Mouse (Mus musculus) CD8-positive naive resting alpha-beta T cell, adult 2 months (primary cell): ENCODE results near the gene Tob2.

Source experiments
- DNase-seq, 2 experiments: peaks; one replicate each; pipeline ENCODE4 v3.0.0; 2022; ENCODE audit warnings: low read depth in 2 of 2, low spot score in 2 of 2

Gene Tob2

DNA sequence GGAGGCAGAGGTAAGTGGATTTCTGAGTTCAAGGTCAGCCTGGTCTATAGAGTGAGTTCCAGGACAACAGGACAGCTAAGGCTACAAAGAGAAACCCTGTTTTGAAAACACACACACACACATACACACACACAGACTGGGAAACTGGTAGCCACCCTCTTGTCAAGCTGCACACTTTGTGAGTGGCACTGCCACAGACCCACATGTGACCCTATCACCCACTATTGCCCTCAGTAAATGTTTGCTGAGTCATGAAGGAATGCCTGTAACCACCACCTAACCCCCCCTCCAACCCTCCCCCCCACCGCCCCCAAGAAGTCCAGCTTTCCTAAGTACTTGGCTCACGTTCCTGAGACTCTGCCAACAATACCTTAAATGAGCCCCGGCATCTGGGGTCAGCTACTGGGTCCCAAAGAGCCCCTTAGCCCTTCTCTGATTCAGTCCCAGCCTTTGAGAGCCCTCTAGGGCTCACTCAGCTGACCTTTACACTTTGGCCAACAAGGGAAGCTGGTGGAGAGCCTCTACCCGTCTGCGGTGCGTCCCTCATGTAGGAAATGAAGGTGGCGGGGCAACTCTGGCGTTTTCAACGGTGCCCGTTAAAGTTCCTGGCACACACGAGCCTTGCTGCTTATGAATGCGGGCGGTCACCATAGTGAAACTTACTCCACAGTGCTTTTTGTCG, 19.9 kb downstream of the Tob2 start:
- no peak for DNase-seq

DNA sequence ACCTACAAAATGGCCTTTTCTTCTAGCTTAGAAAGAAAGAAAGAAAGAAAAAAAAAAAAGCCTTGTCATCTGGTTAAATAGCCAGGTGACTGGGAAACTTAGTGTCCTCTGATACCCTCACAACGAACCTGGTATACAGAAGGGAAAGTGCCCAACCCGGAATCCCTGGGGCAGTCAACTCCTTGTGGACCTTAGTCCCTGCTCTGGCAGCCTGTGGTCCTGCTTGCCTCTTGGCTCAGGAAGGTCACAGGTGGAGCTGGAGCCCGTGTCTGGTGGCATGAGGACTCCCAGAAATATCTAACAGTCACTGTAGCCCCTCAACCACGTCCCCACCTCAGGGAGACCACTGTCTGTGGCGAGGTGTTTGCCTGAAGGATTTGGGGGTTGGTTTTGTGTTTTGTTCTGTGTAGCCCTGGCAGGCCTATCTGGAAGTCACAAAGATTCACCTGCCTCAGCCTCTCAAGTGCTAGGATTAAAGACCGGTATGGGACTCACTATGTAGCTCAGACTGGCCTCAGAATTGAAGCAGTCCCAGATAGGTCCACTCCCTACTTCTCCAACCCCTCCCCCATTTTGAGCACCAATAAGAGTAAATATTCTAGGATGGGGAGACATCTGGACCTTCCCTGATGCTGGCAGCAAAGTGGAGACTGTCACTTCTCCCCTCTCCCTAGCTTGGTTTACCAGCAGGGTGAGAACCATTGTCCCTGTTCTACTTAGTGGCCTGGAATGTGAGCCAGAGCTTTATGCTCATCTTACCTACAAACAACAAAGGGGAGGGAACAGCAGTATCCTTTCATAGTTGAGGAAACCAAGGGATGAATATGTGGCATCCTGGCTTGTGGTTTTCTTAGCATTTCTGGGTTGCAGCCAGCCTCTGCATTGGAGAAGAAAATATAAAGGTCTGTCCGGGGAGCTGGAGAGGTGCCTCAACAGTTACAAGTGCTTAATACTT, 21.4 kb downstream of the Tob2 start:
- no peak for DNase-seq

DNA sequence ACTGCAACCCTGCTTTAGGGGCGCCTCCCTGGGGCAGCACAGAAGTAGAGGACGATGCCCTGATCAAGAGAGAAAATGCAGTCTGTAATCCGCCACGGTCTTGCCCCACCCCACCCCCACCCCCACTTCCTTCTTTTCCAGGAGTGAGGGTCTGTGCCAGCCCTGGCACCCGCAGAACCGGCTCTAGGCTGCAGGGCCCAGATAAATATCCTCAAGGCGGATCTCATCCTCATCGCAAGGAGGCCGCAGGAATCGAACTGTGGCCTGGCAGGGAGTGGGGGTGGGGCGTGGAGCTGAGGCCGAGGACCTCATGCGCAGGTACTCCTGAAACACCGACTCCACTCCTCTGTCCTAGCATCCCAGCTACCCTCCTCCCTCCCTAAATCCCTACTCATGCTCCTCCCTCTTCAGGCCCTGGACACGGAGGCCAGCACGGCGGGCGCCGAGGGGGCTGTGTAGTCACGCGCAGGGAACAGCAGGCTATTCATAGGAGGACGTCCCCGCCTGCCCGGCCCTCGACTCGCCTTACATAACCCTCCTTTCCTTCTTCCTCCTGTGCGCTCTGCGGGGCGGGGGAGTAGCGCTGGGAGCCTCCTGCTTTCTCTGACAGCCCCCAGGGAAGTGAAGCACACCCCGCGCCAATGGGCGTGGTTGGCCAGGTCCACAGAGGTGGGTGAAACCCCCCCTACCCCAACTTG, 22.3 kb downstream of the Tob2 start:
- DNase-seq = no peak

DNA sequence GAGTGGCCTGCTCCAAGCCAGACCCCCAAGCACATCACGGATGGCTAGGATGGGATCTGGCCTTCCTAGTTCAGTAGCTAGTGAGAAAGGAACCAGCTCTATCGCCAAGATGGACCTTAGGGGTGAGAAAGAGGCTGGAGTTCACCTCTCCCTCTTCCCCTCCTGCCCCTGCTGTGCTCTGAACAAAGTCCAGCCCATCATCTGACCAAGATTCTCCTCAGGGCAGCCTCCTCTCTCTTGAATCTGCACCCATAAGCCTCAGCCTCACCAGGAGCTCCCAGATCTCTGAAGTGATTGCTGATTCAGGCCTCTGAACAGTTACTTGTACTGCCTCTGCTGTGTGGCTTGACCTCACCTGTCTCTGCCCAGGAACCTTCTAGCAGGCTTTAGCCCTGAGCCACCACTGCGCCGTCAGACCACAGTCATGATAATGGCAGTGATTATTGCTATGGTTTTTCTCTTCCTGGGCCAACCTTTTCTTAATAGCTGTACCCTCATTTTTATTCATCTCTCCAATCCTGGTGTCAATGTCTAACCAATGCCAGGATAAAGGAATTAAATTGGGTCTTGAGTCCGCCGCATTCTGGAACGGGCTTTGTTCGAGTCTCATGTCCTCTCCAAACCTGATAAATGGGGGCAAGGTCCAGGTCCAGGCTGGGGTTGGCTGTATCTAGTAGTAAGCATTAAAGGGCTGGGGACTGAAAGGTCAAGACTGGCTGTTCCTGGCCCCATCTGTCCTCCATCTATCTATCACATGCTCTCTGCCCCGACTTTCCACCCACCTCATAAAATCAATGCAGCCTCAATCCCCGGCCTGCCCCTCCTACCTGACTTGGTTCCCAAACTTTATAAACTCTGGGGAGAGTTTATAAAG, 23.4 kb downstream of the Tob2 start:
- DNase-seq = no peak

DNA sequence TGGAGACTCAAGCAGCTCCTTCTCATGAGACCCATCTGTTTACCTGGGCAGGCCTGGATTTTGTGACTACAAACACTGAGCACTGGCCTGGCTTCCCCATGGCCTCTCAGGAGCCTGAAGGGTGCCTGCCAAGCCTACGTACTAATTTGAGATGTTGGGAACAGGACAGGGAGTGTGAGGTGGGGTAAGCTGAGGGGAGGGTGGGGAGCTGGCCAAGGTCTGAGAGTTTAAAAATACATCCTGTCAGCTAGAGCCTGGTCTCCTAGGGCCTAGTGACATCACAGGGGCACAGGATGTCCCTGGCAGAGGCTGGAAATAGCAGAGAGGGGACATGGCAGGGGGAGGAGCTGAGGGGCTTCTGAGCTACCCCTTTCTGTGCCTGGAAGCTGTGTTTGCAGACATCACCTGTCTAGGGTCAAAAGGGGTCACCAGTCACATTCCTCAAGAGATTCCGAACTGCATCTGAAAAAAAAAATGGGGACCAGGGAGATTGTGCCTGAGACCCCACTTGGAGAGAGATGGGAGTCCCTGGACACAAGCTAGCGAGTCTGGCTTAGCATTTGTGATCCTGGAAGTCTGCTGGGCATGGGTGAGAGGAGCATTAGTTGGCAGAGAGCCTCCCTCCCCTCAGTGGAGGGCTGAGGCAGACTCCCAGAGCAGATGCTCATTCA, 24.3 kb downstream of the Tob2 start:
- DNase-seq = no peak

DNA sequence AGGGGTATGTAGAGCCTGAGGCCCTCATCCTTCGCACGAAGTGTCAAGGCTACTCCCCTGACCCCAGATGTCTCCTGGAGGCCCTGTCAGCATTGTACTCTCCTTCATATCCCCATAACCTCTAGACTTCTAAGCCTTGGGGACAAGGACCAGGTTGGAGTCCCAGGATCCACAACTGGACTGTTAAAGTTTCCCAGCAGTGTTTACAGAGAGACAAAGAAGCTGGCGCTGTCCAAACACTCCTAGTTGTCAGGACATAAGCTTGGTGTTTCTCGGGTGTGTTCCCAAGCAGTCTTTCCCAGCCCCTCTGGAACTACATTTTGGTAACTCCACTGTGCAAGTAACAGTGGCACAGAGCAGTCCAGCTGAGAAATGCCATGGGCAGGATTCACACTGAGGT, 25.1 kb downstream of the Tob2 start:
- no peak for DNase-seq

DNA sequence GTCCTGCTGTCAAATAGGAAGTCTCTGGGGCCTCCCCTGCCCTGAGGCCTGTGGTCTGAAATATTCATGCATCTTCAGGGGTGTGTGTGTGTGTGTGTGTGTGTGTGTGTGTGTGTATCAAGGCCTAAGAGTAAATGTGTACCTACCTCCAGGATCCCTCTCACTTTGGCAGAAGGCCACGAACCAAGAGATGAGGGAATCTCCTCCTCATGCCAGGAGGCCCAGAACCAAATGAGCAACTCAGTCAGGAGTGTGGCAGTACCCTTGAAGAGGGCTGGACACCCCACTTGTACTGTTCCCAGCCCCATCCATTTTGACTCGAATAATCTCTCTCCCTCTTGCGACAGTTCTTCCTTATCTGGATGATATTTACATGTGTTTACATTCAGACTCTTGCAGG, 26.4 kb downstream of the Tob2 start:
- no peak for DNase-seq

DNA sequence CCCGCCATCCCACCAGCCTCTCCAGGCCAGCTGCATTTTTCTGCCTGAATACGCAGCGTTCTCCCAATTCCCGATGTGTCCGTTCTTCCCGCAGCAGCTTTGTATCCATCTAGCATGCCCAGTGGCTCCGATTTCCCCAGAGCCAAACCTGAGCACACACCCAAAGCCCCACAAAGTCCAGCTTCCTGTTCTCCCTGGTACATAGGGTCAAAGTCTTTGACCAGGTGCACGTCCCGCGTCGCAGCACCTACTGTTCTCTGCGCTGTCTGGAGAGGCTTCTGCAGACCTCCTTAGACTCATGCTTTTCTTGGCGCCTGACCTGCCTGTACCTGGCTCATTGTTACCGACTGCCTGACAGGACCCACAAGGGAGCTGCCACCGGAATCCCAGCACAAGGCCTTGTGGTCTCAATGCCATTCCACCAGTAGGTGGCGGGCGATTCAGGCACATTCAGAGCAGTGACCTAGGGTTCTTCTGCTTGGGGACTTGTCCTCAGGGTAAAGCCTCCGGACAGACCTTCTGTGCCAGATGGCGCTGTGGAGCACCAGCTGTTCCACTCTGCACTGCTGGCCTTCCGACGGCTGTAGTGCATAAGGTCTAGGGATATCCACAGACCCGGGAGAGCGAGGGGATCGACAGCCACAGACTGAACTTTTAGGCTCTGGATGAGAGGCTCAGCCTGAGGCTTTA, 27.3 kb downstream of the Tob2 start:
- peak; percentile 72 to 84 for DNase-seq

DNA sequence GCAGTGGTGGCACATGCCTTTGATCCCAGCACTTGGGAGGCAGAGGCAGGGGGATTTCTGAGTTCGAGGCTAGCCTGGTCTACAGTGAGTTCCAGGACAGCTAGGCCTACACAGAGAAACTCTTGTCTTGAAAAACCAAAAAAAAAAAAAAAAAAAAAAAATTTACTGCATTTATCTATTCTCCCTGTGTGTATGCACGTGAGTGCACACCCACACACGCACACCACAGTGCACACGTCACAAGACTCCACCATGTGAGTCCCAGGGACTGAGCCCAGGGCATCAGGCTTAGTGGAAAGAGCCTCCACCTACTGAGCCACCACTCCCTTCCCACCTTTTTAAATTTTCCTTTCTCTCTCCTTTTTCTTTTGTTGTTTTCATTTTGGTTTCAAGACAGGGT, 28.1 kb downstream of the Tob2 start:
- DNase-seq = no peak

DNA sequence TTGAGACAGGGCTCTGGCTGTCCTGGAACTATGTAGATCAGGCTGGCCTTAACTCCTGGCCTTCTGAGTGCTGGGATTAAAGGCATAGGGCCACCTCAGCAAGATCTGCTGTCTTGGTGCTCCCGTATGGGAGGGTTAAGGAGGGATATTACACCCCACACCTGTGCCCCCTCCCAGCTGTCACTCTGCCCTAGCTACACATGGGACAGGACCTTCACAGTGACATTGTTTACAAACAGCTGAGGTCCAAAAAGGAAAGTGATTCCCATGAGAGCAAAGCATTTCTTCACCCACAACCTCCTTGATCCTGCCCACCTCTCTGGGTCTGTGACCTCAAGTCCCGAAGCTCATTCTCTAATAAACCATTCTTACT, 29.4 kb downstream of the Tob2 start:
- no peak for DNase-seq

DNA sequence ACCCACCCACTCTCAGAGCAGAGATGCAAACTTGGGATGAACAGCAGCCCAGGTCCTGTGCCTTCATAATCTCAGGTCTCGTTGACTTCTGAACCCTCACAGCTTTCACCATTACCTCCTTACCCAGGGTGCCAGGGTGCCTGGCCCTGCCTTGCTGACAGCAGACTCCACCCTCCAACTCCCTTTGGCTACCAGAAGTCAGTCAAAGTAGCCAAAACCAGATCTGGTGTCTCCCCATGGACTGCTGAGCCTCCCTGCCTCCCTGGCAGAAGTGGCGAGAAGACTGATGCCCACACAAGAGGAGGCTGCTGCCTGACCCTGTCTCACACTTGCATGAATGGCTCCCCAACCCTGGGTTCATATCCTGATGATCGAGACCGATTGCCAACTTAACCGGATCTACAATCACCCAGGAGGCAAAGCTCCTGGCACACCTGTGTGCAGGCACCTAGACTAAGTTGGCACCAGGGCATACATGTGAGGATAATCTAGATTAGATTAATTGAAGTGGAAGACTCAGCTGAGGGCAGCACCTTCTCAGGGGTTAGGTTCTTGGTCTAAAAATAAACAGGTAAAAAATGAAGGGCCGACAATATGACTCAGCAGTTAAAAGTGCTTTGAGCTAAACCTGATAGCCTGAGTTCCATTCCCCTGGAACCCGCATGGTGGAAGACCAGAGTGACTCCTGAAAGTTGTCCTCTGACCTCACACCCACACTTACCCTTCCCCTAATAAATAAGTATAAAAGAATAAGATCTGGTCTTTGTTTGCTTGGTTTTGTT, 30.0 kb downstream of the Tob2 start:
- DNase-seq = no peak

DNA sequence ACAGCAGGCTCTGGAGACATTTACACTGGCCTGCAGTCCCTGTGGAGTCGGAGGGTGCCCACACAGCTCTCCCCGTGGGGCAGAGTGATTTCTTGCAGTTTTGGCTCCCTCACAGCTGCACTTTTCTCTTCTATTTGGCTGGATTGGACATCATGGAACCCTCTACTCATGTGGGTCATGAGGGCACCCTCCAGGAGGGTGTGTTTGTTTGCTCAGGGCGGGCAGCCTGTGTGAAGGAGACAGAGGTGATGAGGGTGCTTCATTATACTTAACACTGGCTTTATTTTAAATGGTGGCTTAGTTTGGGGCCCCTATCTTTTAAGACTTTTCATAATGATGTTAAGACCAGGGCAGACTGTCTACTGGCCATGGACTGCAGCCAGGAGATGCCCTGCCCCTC, 33.8 kb downstream of the Tob2 start:
- no peak for DNase-seq

DNA sequence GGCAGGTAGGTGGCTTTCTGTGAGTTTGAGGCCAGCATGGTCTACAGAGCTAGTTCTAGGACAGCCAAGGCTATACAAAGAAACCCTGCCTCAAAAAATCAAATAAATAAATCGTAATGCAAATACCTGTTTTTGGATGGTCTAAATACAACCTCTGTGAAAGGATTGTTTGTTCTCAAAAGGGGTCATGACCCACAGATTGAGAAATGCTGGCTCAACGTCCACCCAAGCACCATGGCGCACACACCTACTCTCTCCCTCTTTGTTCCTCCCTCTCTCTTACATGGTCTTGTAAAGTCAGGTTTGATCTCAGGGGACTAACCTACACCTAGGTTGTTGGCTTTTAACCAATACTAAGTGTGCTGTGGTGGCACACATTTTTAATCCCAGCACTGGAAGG, 36.0 kb downstream of the Tob2 start:
- DNase-seq = no peak

DNA sequence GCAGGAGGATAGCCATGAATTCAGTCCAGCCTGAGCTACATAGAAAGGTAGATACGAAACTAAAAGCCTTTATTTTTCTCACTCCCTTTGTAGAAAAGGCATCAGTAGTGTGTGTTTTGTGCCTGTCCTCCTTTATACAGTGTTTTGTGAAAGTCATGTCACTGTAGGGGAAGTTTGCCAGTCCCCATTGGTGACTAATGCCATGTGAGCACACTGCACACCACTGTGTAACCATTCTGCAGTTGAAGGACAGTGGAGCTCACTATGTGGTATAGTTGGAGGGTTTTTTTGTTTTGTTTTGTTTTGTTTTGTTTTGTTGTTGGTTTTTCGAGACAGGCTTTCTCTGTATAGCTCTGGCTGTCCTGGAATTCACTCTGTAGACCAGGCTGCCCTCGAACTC, 40.2 kb downstream of the Tob2 start:
- DNase-seq = no peak

DNA sequence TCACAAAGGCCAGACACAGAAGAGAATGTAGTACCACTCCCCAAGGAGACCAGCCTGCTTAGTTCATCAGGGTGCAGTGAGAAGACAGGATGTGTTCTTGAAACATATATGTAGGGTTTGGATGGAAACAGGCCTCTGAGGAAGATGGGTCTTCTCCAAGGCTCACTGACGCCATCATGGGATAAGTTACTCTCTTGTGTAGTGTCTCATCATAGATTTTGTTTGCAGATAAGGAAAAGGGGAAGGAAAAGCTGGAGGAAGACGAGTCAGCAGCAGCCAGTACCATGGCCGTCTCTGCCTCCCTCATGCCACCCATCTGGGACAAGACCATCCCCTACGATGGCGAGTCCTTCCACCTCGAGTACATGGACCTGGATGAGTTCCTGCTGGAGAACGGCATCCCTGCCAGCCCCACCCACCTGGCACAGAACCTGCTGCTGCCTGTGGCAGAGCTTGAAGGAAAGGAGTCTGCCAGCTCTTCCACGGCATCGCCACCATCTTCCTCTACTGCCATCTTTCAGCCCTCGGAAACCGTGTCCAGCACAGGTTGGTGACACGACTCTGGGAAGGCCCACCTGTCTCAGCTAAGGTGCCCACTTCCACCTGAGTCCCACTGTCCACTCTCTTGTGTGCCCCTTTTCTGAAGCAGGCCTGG, 43.8 kb downstream of the Tob2 start:
- no peak for DNase-seq

DNA sequence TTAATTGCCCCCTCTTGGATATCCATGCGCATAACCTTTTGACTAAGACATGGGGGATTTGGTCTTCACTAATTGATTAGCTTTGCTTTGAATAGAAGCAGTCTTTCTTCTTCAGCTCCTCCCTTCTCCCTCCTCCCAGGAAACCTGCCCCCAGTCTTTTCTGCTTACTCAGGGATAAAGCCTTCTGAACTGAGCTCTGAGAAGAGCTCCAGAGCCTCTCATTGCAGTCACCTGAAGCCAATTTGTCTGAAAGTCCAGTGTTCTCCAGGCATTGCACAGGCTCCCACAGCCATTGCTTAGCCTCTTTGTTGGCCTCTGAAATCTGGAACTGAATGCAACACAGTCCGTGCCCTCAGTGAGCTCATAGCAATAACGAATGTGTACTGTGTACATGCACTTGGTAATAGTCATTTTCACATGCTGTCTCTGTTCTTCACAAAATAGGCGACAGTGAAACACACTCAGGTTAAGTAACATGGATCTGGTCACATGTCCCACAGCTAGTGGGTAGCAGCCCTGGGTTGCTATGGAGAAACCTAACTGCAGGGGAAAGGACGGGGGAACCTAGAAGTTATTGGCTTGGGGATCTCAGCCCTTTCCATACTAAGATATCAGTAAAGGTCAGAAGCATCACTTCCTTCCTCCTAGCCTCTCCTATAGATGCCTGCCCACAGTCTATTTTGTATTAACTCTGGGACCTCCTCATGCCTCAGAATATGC, 44.5 kb downstream of the Tob2 start:
- no peak for DNase-seq

DNA sequence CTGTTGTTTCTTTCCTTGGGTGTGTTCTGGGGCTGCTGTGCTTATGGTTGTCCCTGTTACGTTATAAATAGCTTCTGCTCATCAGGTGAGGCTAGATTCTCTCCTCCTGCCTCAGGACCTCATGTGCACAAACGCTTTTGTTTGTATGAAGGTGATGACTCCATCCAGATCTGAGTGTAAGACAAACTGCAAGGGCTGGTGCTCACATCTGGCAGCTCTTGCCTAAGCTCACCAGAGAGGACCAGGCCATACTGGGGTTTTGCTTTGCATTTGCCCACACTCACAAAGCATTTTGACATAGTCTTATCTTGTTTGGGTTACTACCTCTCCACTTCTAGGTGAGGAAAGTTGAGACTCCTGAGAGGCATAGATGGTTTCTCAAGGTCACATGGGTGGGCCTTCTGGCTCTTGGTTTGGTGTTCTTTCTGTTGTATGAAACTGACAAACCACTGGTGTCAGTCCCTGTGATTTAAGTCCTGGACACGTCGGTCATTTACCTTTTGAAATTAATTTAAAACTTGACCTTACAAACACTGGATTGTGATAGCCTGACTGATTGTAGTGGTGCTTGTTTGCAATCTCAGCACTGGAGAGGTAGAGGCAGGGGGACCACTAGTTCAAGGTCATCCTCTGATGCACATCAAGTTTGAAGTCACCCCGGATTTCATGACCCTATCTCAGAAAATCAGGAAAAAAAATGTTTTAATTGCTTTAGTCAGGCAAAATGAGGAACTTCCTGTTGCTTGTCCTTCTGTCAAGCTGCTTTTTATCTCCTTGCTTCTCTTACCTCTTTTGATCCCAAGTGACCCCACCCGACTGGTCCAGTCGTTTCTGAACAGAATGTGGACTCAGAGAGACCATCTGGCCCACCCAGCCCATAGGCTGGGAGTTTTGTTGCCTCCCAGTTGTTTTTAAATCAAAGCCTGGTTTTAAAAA, 45.6 kb downstream of the Tob2 start:
- no peak for DNase-seq
